Mouse (Mus musculus) spleen, adult 2 months (tissue): ENCODE data around the gene Ptpn1. TPM values are rescaled to one million over a fixed set of nuclear protein-coding genes. Genes with fewer than 3 reads are reported as not detected.

Experiments
- DNase-seq, 2 experiments: peaks; one replicate each; pipeline versions ENCODE4 v3.0.0 to v3.0.0-alpha.2; 2012 to 2021; ENCODE audit warnings: low spot score in 2 of 2, low read depth in 1 of 2
- H3K27ac ChIP-seq: fragments of 200-500 bp; 2 replicates; pipeline ENCODE4 v1.5.1; 2012; ENCODE audit warnings: low read length, inconsistent platforms; ENCODE audit not compliant: insufficient read depth
- H3K27me3 ChIP-seq: fragments of 200-500 bp; 2 replicates; pipeline ENCODE4 v1.6.1; 2012; ENCODE audit warnings: mild to moderate bottlenecking, moderate library complexity, low read length, inconsistent platforms; ENCODE audit not compliant: control insufficient read depth, insufficient read depth
- H3K36me3 ChIP-seq: fragments of 200-500 bp; 2 replicates; pipeline ENCODE4 v1.6.1; 2012; ENCODE audit warnings: mild to moderate bottlenecking, low read length, inconsistent platforms; ENCODE audit not compliant: control insufficient read depth, insufficient read depth
- H3K4me1 ChIP-seq: fragments of 200-500 bp; 2 replicates; pipeline ENCODE4 v1.6.1; 2011; ENCODE audit warnings: inconsistent platforms; ENCODE audit not compliant: control insufficient read depth, insufficient read depth, insufficient read length
- H3K4me3 ChIP-seq: fragments of 200-500 bp; 2 replicates; pipeline ENCODE4 v1.5.1; 2011; ENCODE audit warnings: mild to moderate bottlenecking, inconsistent platforms; ENCODE audit not compliant: insufficient read depth, insufficient read length; ENCODE audit errors: extremely low read depth
- CTCF ChIP-seq: fragments of 200-500 bp; IDR thresholded peaks from 2 replicates; pipeline ENCODE4 v1.5.1; 2011; ENCODE audit warnings: mild to moderate bottlenecking, inconsistent platforms; ENCODE audit not compliant: insufficient read depth, insufficient read length, insufficient replicate concordance; ENCODE audit errors: extremely low read depth
- POLR2A ChIP-seq: fragments of 200-500 bp; IDR thresholded peaks from 2 replicates; pipeline ENCODE4 v1.6.1; 2011; ENCODE audit warnings: low read depth, low read length, inconsistent platforms
- WGBS: fragments of 180-500 bp; shearing (Covaris S2); methylation state at CpG from one replicate; pipeline ENCODE4 v1.1.7; 2018; 5-methylcytosine and 5-hydroxymethylcytosine counted together
- polyA plus RNA-seq: library from polyadenylated mRNA; depleted of rRNA; stranded (reverse); fragments of >200 nt; gene quantifications from 2 replicates; pipeline ENCODE4 v1.2.3, GENCODE M21; 2012

The Ptpn1 gene
- polyA plus RNA-seq, 1 experiment, result 83.8 TPM

DNA sequence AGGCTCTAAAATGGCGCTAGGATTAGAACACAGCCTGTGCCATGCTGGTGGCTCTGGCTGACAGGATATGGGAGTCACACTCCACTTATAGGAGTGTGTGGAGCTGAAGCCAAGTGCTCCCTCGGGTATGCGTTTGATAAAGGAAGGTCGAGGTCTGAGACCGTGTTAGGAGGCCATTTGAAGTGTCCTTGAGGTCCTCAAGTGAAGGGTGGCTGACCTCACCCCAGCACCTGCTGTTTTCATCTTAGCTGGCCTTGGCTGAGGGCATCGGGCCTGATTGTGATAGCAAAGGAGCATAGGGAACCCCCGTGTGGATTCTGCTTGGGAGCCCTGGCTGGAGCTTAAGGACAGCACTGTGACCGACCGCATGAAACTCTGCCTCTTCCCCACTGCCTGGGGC, 32.5 kb downstream of the Ptpn1 start:
- H3K36me3 ChIP-seq, result peaks cover 40% of the 10 kb centered on the region
- no peak for DNase-seq
- 87% methylated on average over 9 of the region's 9 CpGs for WGBS
- no peak overlapping the region for H3K4me3 ChIP-seq
- H3K4me1 ChIP-seq, result peaks cover 22% of the 10 kb centered on the region; the same call in 1 of the 2 replicates
- no peaks in the 10 kb centered on the region for H3K27me3 ChIP-seq
- TF ChIP-seq CTCF, result no peak
- TF ChIP-seq POLR2A, result no peak
- no peak overlapping the region for H3K27ac ChIP-seq

DNA sequence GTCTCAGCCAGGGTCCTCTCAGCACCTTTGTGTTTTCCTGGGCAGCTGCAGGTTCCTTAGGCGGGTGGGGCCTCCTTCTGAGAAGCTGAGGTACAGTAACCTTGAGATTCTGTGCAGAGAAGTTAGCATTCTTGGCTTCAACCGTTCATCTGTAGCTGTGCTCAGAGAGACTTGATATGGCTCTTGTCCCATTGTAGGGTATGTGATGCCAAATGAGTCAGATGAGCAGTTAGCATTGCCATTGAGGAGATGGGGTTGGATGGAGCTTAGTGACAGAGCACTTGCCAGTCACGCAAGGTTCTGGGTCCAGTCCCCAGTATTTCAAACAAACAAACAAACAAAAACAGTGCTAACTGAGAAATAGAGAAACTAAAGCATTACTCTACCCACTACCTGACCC, 34.1 kb downstream of the Ptpn1 start:
- no peak for DNase-seq
- Histone ChIP-seq H3K27ac (0 out of 2 replicates have a peak overlapping the region, but pooled peaks have one; percentile 13), H3K4me3 (no peak overlapping the region), H3K36me3 (peaks cover 52% of the 10 kb centered on the region), H3K27me3 (no peaks in the 10 kb centered on the region), H3K4me1 (peaks cover 13% of the 10 kb centered on the region; the same call in 1 of the 2 replicates)
- WGBS, result 88% methylated on average over 3 of the region's 3 CpGs
- TF ChIP-seq POLR2A (no peak), CTCF (no peak)

DNA sequence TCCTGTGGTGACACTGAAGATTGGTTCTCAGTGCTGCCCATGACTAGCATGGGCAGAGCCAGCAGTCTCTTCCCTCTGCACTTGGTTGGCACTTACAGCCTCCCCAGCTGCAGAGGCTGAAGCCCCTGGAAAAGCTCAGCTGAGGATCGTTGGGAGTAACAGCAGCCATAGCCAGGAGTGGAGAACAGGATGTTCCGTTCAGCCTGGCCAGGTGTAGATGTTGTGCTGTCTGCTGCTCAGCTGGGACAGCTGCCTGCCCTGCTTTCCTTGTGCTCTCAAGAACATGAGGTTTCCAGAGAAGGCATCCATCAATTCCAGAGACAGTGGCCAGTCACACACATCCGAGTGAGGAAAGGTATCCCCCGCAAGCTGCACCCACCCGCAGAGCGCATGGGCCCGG, 36.6 kb downstream of the Ptpn1 start:
- no peaks in the 10 kb centered on the region for H3K4me1 ChIP-seq
- H3K27me3 ChIP-seq, result no peaks in the 10 kb centered on the region
- no peak for TF ChIP-seq POLR2A
- H3K36me3 ChIP-seq, result peaks cover 67% of the 10 kb centered on the region
- H3K27ac ChIP-seq, result no peak overlapping the region
- WGBS, result 92% methylated on average over 7 of the region's 7 CpGs
- DNase-seq, result no peak
- no peak overlapping the region for H3K4me3 ChIP-seq

DNA sequence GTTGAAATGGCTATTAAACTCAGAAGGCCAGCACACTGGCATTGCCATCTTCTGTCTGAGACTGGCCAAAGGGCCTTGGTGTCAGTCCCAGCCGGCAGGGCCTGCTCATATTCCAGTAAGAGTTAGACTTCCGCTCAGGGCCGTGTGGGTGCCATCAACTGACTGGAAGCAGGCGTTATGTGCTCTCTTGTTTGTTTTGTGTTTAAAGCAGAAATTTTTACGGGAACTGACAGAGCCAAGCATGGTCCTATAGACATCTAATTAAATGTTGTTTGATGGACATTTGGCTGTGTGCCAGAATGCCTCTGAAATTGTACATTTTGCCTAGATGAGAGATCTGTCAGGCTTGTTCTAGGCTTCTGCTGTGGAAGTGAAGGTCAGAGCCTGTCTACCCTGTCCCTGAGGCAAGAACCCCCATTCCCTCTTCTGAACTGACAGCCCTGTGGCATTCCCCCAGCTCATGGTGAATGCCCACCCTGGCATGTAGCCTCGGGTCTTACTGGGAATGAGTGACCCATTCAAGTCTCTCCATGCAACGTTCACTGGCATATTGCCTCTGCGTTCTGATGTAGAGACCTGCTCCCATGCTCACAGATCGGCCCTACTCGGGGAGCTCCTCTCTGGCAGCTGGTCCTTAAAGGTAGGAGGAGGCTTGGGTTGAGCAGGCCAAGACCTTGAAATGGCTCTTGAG, 38.1 kb downstream of the Ptpn1 start:
- WGBS, result 89% methylated on average over 10 of the region's 10 CpGs
- Histone ChIP-seq H3K27ac (no peak overlapping the region), H3K36me3 (peaks cover 69% of the 10 kb centered on the region), H3K4me3 (no peak overlapping the region), H3K27me3 (no peaks in the 10 kb centered on the region), H3K4me1 (no peaks in the 10 kb centered on the region; the same call in 1 of the 2 replicates)
- no peak for TF ChIP-seq CTCF
- TF ChIP-seq POLR2A, result no peak
- no peak for DNase-seq

DNA sequence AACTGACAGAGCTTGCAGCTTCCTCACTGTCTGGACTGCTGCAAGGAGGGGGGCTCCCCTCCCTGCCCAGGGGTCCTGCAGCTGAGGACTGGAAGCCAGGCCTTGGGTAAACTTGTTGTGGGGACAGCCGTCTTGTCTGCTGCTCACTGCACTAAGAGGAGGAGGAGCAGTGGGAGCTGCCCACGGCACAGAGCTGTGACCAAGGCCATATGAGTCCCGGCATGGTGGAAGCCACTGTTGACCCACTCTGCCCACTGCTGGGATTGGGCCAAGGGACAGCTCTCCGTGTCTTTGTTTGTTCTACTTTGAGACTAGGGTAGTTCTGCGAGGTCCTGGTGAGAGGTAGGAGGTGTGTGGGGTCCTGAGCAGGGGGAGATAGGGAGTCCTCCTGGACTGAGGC, 40.3 kb downstream of the Ptpn1 start:
- WGBS, result 87% methylated on average over 5 of the region's 5 CpGs
- H3K36me3 ChIP-seq, result peaks cover 66% of the 10 kb centered on the region
- no peak for DNase-seq
- H3K27ac ChIP-seq, result no peak overlapping the region
- H3K27me3 ChIP-seq, result no peaks in the 10 kb centered on the region
- TF ChIP-seq CTCF (no peak), POLR2A (no peak)
- H3K4me1 ChIP-seq, result peaks cover 3% of the 10 kb centered on the region; the same call in 1 of the 2 replicates
- no peak overlapping the region for H3K4me3 ChIP-seq

DNA sequence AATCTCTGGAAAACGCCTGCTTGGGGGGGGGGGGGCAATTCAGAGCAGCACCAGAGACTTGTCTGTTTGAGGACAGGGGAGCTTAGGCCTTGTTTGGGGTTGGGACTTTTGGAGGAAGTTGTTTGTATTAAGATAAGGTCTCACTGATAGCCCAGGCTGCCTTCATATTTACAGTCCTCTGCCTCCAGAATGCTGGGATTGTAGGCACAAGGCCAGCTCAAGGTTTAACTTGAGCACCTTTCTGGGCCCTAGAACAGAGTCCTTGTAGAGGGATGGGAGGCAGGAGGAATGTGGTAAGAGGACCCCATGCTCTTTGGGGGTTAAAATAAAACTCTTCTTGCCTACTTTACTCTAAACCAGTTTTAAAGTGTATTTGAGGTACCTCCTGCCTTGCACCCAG, 41.0 kb downstream of the Ptpn1 start:
- TF ChIP-seq CTCF (no peak), POLR2A (no peak)
- H3K27me3 ChIP-seq, result no peaks in the 10 kb centered on the region
- no peak overlapping the region for H3K27ac ChIP-seq
- WGBS, result 67% methylated on average over 1 of the region's 1 CpGs
- peaks cover 3% of the 10 kb centered on the region; the same call in 1 of the 2 replicates for H3K4me1 ChIP-seq
- H3K36me3 ChIP-seq, result peaks cover 69% of the 10 kb centered on the region
- no peak for DNase-seq
- H3K4me3 ChIP-seq, result no peak overlapping the region

DNA sequence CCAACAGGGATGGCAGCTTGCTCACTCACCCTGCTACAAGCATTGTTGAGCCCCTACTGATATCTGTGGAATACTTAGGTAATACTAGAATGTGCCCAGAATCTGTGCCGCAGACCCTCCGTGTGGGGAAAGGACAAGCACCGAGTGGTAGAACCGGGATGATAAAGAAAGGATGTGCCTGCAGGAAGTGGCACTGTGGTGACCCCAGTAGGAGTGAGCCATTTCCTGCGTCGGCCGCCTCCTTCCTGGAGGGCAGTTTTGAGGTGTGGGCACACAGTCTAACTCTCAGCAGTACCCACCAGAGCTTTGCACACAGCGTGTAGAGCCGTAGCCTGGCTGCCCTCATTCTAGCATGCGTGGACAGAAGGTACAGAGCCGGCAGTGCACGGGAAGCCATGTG, 43.9 kb downstream of the Ptpn1 start:
- Histone ChIP-seq H3K27me3 (no peaks in the 10 kb centered on the region), H3K27ac (peak overlapping the region; percentile 2; the same call in 1 of the 2 replicates), H3K36me3 (peaks cover 67% of the 10 kb centered on the region), H3K4me3 (no peak overlapping the region), H3K4me1 (peaks cover 3% of the 10 kb centered on the region; the same call in 1 of the 2 replicates)
- TF ChIP-seq POLR2A, result no peak
- TF ChIP-seq CTCF, result no peak
- 27% methylated on average over 12 of the region's 12 CpGs for WGBS
- no peak for DNase-seq
